Mouse (Mus musculus) urinary bladder, postnatal 10 days (tissue): ENCODE data around the gene Tmprss7.

Experiments used
- DNase-seq: peaks from one replicate; pipeline ENCODE4 v3.0.0; 2022; ENCODE audit warnings: low spot score

Tmprss7 gene

DNA sequence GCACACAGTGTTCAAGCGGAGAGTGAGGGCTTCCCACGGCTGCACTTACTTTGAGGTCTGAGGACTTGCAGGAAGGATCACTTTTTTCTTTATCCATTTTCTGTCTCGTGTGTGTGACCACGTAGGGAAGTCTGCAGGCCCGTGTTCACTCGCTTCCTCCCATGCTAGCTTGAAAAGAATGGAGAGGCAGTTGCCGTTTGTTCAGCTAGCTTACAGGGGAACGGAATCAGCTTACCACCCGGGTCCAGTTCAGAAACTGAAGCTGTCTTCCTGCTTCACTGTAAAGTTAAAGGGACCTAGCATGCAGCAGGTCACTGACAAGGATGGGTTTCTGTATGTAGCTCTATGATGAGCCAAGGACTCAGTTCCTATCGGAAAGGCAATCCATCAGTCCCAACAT, at the start of gene Tmprss7:
Gene Tmprss7, minus strand, starts transcription at position 101 of the 400 bp plus-strand sequence.
- no peak for DNase-seq

DNA sequence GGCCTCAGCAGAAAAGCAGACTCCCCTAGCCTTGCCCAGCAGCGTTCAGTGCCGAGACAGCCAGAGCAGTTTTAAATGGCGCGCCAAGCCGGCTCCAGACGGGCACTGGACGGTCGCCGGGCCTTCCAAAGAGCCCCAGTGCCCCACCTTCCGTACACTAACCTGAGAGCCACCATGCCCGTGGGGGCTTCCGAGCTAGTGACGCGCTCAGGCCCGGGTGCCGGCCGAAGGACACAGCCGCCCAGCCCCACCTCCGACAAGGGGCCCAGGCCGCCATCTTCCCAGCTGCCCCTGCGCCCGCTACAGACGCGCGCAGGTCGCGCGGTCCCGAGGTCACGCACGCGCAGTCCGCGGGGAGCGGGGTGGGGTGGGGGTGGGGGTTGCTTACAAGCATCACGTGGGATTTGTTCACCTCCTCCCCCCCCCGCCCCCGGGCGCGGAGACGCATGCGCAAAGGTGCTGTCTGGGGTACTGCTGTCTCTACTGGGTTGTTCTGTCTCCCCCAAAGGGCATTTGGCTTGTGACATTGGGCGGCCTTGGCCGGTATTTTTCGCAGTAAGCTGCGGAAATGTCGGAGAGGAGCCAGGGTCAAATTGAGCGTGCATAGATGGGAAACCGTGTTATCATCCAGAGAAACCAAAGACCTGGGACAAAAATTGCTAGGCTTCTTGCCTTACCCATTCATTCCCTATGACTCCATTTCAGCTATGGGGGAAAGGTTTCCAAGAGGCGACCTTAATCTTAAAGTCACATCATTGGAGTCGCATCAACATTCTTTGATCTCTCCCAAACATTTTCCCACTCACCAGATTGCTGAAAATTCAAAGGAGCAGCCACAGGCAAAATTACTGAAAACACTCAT, 49.4 kb upstream of the Tmprss7 start, which contains the start of gene Abhd10:
Gene Abhd10, minus strand, starts transcription at position 341 of the 862 bp plus-strand sequence.
- DNase-seq, result peak; percentile 80

- DNase-seq, result no peak
Observed at GRCm38 (mm10) chr16:45737880-45738279, 44.4 kb upstream of the Tmprss7 start.

- no peak for DNase-seq
Observed at GRCm38 (mm10) chr16:45736724-45737123, 43.3 kb upstream of the Tmprss7 start.

GRCm38 (mm10) chr16:45729163-45729562, 35.7 kb upstream of the Tmprss7 start:
- DNase-seq, result no peak

DNA sequence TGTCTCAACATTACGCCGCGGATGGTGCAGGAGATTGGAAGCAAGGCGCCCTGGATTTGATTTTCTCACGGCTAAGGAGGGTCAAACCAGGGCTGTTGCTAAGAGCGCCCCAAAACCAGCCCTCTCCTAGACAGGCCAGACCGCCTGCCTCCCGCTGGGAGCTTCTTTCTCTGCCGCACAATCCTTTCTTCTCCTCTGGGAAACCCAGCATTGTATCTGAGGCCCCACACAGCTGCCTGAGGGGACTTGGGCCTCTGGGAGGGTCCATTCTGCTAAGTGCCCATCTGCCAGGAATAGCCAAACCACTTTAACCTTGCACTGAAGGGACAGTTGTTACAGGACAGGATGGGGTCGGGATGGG, 31.3 kb upstream of the Tmprss7 start:
- DNase-seq, result no peak

GRCm38 (mm10) chr16:45724061-45724741, 30.7 kb upstream of the Tmprss7 start, which contains the start of gene Tagln3:
TSS of gene Tagln3 (minus strand) at chr16:45724608.
- DNase-seq, result no peak

DNA sequence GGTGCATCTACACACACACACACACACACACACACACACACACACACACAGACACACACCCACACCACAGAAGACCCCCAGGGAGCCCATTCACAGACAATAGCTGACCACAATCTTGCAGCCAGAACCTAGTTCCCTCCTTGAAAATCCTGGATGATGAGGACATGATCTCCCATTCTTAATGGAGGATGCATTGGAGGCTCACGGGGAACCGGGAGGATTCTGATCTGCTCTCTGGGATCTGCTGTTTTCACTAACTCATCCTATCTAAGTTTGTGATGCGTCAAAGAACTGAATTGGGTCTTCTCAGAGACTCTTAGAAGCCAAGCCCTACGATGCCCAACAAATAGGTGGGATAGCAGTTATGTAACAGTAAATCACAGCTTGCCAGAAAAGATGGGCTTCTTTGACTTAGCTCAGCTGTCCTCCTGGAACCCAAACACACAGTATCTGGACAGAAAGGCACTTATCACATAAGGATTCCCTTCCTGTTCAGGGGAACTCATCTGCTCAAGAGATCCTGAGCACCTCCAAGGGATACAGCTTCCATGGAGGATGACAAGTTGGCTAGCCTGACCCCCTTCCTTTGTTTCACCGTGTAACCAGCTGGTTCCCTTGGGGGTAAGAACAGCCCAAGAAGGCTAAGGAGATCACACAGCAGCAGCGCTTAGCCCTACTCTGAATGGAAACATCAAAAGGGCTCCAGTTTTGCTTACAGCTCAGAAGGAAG, 29.9 kb upstream of the Tmprss7 start:
- no peak for DNase-seq

DNA sequence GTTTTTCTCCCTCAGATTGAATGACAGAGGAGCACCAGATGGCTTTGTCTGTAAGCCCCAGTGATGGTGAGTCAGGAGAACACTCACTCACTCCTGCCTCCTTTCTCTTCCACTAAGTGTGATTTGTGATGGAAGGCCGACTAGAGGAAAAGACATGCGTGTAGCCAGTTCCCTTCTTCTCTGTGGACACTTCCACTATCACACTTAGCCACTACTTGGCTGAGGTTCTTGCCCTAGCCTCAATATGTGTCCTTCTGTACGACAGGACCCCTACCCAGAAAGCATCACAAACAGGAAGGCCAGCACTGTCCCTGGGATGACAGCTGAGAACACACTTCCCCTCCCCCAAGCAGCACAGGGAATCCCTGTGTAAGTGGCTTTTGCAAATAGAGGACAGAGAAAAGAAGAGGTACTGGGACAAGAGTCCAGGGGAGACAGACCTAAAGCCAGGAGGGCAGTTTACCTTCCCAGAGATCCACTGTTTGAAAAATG, 29.0 kb upstream of the Tmprss7 start:
- DNase-seq, result no peak

DNA sequence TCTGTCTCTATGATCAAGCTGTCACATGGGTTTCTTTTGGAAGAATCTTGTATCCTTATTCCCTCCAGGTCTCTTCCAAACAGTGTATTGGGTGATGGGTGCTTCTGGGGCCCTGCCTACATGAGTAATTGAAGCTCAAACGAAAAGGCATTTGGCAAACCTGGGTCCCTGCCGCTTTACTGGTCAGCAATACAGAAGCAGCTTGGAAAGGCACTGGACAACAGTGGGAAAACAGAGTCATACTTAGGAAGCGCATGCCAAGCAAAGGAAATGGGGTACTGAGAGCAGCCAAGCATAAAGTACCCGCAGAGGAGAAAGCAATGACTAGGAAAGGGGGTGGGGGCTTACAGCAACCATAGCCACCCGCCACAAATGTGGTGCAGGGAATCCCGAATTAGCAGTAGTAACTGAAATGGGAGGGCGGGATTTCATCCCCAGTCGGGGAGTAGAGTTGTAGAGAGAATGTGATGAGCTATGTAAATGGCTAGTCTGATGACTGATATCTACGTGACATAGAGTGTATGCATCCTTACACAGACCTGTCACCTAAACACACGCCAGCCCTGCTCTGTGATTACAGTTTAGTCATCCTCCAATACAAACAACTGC, 26.7 kb upstream of the Tmprss7 start:
- DNase-seq, result no peak

DNA sequence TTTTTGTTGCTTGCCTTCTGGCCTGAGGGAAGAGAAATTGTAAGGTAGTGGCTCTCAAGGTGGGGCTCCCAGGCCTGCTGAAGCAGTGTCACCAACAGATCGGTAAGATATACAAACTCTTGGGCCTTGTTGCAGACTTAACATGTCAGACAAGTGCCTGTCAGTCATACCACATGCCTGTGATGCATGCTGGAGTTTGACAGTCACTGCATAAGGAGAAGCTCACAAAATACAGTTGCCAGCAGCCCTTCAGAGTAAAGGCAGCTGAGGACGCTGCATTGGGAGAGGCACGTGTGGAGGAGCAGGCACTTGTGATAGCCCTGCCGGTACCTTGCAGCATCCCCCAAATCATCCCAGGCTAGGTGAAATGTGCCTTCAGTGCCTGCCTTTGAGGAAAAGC, 24.8 kb upstream of the Tmprss7 start:
- no peak for DNase-seq

GRCm38 (mm10) chr16:45714489-45715150, 21.2 kb upstream of the Tmprss7 start:
- no peak for DNase-seq

- no peak for DNase-seq
Observed at GRCm38 (mm10) chr16:45713878-45714277, 20.4 kb upstream of the Tmprss7 start.

DNA sequence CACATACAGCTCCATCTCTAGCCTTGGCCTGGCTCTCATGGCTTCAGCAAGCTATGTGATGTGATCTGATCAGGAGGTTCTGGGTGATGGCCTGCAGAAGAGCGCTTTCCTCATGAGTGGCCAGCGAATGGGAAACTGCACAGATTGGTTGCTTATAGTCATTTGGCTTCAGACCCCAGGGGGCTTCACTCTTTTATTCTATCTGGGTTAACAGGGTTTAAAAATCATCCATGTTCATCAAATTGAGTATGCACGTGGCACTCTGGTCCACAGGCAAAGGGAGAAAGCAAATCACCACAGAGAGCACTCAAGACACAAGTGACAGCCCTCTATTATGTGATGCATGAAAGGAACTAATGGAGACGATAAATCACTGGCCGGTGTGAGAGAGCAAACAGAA, 19.8 kb upstream of the Tmprss7 start:
- no peak for DNase-seq

GRCm38 (mm10) chr16:45711263-45711662, 17.8 kb upstream of the Tmprss7 start:
- no peak for DNase-seq

GRCm38 (mm10) chr16:45699301-45699700, 5.8 kb upstream of the Tmprss7 start:
- no peak for DNase-seq

DNA sequence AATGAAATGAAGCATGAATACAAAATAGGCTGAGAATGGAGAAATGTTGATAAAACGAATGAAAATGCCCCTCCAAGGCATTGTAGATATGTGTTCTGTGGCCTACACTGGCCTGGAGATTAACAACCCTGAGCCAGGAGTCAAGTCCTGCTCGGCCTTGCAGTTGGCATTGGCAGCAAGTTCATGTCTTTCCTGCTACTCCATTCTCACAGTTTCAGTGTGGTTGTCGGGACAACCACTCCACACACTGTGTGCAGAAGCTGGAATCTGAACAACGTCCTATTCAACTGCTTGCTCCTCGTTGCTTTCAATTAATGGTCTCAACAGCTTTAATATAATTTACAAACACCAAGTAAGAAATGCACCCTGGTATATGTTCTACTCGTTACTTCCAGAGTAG, 4.5 kb upstream of the Tmprss7 start:
- no peak for DNase-seq

GRCm38 (mm10) chr16:45695445-45696160, 2.1 kb upstream of the Tmprss7 start:
- no peak for DNase-seq

DNA sequence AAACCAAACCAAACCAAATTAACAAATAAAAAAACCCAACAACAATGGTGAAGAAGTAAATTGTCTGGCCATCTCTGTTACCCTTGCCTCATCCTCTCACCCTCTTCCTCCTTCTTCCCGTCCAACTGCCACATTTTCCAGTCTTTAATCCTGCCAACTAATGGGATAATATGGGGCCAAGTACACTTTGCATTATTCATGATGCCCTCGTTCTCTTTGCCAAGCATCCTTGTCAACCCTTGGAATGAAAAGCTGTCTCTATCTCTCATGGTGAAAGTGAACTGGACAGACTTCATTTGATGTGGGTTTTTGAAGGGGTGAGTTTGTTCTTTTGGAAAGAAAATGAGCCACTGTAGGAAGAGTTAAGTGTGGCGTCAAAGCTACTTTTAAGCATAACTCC, 607 bp downstream of the Tmprss7 start:
- no peak for DNase-seq

DNA sequence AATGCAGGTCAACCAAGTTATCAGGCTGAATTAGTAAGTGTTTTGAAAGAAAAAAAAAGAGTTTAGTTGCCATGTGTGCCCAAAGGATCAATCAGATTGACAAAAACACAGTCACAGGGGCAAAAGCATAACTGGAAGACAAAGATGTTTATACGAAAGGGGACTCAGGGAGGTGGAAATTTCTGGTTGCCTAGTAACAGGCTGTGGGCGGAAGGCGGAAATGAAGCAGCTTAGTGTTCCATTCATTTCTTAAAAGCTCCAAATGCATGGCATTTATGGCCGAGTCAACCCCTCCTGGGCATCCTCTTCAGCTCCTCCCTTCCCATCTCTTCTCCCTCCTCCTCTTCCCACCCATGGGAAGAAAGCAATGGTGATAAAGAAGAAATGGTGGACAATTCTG, 3.3 kb downstream of the Tmprss7 start:
- DNase-seq, result no peak

DNA sequence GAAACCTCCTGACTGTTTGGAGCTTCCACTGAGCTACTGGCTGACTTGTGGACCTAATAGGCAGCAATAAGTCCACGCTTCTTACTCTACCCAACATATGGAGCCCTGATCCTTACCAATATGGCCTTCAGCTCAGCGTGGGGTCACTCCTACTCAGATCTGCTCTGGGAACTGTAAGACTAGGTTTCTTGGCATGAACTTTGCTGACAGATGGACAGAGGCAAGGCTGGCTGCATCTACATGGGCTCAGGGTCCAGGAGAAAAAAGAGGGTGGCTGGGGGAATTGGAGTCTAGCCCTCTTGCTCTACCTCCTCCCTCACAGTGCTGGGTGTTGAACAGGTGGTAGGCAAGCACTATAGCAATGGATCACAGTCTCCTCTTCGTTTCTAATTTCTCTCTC, 6.6 kb downstream of the Tmprss7 start:
- DNase-seq, result no peak
